Mouse (Mus musculus): ENCODE measurements around the gene Dcun1d1.

DNA sequence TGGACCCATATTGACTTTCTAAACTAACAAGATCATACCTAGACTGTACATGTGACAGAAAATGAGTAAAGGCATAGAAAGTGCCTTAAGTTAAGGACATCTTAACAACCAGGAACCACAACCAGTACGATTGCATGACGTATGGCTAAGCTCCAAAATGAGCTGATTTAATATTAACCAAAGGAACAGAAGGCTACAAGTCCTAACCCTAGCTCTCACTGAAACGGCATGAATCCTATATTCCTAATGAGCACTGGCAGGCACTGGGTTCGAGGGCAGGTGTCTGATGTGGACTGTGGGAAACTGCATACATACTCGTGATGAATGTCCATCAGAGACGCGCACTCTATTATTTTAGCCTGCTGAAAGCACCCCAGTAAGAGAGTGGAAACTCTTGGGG is 5.9 kb downstream of the Dcun1d1 start:
- TF ChIP-seq CTCF (IDR thresholded peaks at IDR 0.05; ENCODE audit: borderline replicate concordance, insufficient read depth, low read depth, low read length) (no peak), POLR2A (IDR thresholded peaks at IDR 0.05; ENCODE audit: borderline replicate concordance, insufficient read depth, low read length) (no peak)
